Mouse (Mus musculus): ENCODE measurements around the gene Dusp7.

- TF ChIP-seq POLR2A (IDR thresholded peaks at IDR 0.05; ENCODE audit: insufficient read length, low read depth): no peak
- no peak for TF ChIP-seq REST (IDR thresholded peaks at IDR 0.05; ENCODE audit: insufficient read depth, insufficient read length)
- TF ChIP-seq SRF (IDR thresholded peaks at IDR 0.05; ENCODE audit: control insufficient read depth, insufficient read length, low read depth): no peak
- TF ChIP-seq POLR2AphosphoS2 (IDR thresholded peaks at IDR 0.05; ENCODE audit: insufficient read length, low read depth): no peak
- TF ChIP-seq MYOG (IDR thresholded peaks at IDR 0.05; ENCODE audit: control insufficient read depth in 1 of 3, insufficient read depth in 1 of 3, insufficient read length in 2 of 3, low read depth in 2 of 3): no peak
- TF ChIP-seq USF1 (IDR thresholded peaks at IDR 0.05; ENCODE audit: low read depth): no peak
- no peak for TF ChIP-seq TCF12 (IDR thresholded peaks at IDR 0.05; ENCODE audit: insufficient read depth, poor library complexity, severe bottlenecking)
- no peak for TF ChIP-seq E2F4 (IDR thresholded peaks at IDR 0.05; ENCODE audit: insufficient read depth)
- no peak for TF ChIP-seq MAX (IDR thresholded peaks at IDR 0.05; ENCODE audit: low read depth)
- TF ChIP-seq CEBPB (IDR thresholded peaks at IDR 0.05; ENCODE audit: insufficient read depth, poor library complexity, severe bottlenecking): no peak
- TF ChIP-seq TCF3 (IDR thresholded peaks at IDR 0.05; ENCODE audit: insufficient read length, low read depth): no peak
Observed at GRCm38 (mm10) chr9:106420608-106421007, 52.2 kb downstream of the Dusp7 start.

Measured in myocyte (in vitro differentiated cells).